Mouse (Mus musculus): ENCODE measurements at regions not wholly inside any gene's neighbourhood (a gene's known extent, or its start where the extent isn't known, plus 50 kb on each side); places are given as distances from the start of the nearest gene placed in this dataset.

GRCm38 (mm10) chr19:14351728-14352340 lies 246.0 kb downstream of the Tle4 start:
- no peak for TF ChIP-seq CTCF (IDR thresholded peaks at IDR 0.05; ENCODE audit: low read depth)
- no peak for TF ChIP-seq EP300 (IDR thresholded peaks at IDR 0.05; ENCODE audit: low read depth)
